Mouse (Mus musculus) limb, embryonic 12.5 days (tissue): ENCODE measurements around the gene Nodal. TPM values are rescaled to one million over a fixed set of nuclear protein-coding genes. Genes with fewer than 3 reads are reported as not detected.

Experiments used
- ATAC-seq: fragments of 200-750 bp; cut with Nextera tagmentation; 2 replicates; pipeline ENCODE4 v1.8.0; 2017; ENCODE audit warnings: low read depth, moderate TSS enrichment; ENCODE audit not compliant: insufficient number of reproducible peaks, insufficient read depth, low FRiP score, low TSS enrichment
- H3K27ac ChIP-seq: fragments of 300-500 bp; sonication (generic); 2 replicates; pipeline ENCODE4 v1.5.1; 2016; ENCODE audit warnings: mild to moderate bottlenecking, moderate library complexity
- H3K27me3 ChIP-seq: fragments of 300-500 bp; sonication (generic); 2 replicates; pipeline ENCODE4 v1.6.1; 2016; ENCODE audit warnings: mild to moderate bottlenecking, moderate library complexity
- H3K36me3 ChIP-seq: fragments of 300-500 bp; sonication (generic); 2 replicates; pipeline ENCODE4 v1.6.1; 2016; ENCODE audit warnings: mild to moderate bottlenecking, moderate library complexity
- H3K4me1 ChIP-seq: fragments of 300-500 bp; sonication (generic); replicated peaks from 2 replicates; pipeline ENCODE4 v1.6.1; 2016
- H3K4me2 ChIP-seq: fragments of 300-500 bp; sonication (generic); 2 replicates; pipeline ENCODE4 v1.6.1; 2016; ENCODE audit warnings: mild to moderate bottlenecking, moderate library complexity
- H3K4me3 ChIP-seq: fragments of 300-500 bp; sonication (generic); replicated peaks from 2 replicates; pipeline ENCODE4 v1.5.1; 2016; ENCODE audit warnings: mild to moderate bottlenecking
- H3K9ac ChIP-seq: fragments of 300-500 bp; sonication (generic); replicated peaks from 2 replicates; pipeline ENCODE4 v1.6.1; 2016; ENCODE audit warnings: mild to moderate bottlenecking, moderate library complexity
- H3K9me3 ChIP-seq: fragments of 300-500 bp; sonication (generic); 2 replicates; pipeline ENCODE4 v1.6.1; 2016; ENCODE audit warnings: mild to moderate bottlenecking, moderate library complexity
- WGBS: fragments of 180-500 bp; shearing (Covaris S2); methylation state at CpG from one replicate; pipeline ENCODE4 v1.1.7; 2016; 5-methylcytosine and 5-hydroxymethylcytosine counted together
- polyA plus RNA-seq: library from polyadenylated mRNA; unstranded; fragments of >200 nt; fragmentation: Nextera tagmentation; extraction: Ambion mirVana; gene quantifications from 2 replicates; pipeline ENCODE4 v1.2.1, GENCODE M21; 2016

The Nodal gene
- polyA plus RNA-seq, 1 experiment from 2014 or later, result not detected

DNA sequence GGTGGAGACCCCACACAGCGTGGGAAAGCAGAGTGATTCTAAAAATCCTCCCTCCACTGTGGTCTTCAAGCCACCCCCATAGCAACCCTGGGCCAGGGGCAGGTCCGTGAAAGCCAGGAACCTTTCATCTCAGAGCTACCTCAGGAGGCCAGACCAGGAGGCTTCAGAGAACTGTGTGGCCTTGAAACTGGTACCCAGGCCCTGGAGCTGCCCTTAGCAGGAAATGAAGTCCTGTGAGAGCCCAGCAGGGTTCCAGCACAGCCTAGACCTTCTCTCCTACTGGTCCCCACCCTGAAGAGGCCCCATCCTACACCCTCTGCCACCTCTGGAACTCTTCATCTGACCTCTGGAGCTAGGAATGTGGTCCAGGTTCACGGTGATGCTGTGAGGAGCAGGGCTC lies 19.6 kb upstream of the Nodal start:
- no peaks in the 10 kb centered on the region for H3K27me3 ChIP-seq
- no peak overlapping the region for H3K4me3 ChIP-seq
- ATAC-seq, result no peak
- H3K27ac ChIP-seq, result no peak overlapping the region
- H3K9me3 ChIP-seq, result no peaks in the 10 kb centered on the region
- H3K4me1 ChIP-seq, result peaks cover 9% of the 10 kb centered on the region; the same call in 1 of the 2 replicates
- no peaks in the 10 kb centered on the region for H3K36me3 ChIP-seq
- WGBS, result 40% methylated on average over 3 of the region's 3 CpGs
- H3K9ac ChIP-seq, result no peak overlapping the region
- H3K4me2 ChIP-seq, result no peak overlapping the region

DNA sequence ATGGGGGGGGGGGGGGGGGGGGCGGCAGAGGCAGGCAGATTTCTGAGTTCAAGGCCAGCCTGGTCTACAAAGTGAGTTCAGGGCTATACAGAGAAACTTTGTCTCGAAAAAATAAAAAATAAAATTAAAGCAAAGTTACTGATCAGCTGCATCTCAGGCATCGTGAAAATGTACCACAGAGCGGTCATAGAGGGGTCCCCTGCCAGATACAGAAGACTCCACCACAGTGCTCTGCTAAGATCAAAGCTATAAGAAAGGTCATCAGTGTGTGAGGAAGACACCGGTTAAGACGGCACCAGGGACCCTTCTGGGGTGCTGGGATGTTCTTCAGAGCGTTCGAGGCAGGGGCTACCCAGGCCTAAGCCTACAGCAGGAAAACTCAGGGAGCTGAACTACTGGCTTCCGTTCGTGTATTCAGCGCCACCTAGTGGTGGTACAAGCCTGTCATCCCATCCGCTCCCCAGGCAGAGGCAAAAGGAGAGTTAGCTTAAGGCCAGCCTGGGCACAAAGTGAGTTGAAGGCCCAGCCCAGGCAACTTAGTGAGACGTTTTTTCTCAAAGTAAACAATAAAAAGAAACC lies 18.5 kb upstream of the Nodal start:
- peaks cover 9% of the 10 kb centered on the region; the same call in 1 of the 2 replicates for H3K4me1 ChIP-seq
- no peaks in the 10 kb centered on the region for H3K9me3 ChIP-seq
- peak; percentile 69 for ATAC-seq
- WGBS, result 29% methylated on average over 13 of the region's 13 CpGs
- H3K4me2 ChIP-seq, result no peak overlapping the region
- no peak overlapping the region for H3K4me3 ChIP-seq
- no peaks in the 10 kb centered on the region for H3K36me3 ChIP-seq
- peaks cover under 1% of the 10 kb centered on the region for H3K27me3 ChIP-seq
- H3K27ac ChIP-seq, result no peak overlapping the region
- no peak overlapping the region for H3K9ac ChIP-seq

DNA sequence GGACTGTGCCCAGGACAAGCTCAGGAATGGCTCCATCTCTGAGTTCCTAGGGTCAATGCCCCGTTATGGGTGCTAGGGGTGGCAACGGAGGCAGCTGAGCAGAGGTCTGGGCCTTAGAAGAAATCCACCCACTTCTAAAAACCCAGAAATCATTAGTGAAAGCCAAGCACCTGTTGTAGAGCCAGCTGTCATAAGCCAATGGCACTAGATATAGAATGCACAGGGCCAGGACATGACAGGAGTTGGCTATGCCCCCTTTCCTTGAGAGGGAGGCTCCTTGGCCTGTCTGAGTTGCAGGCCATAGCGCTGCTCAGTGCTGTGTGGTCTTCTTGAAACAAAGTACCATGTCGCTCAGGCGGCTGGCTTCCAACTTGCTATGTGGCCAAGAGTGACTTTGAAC lies 17.4 kb upstream of the Nodal start:
- Histone ChIP-seq H3K27ac (no peak overlapping the region), H3K4me1 (0 out of 2 replicates have a peak, but pooled peaks cover 4% of the 10 kb centered on the region), H3K27me3 (peaks cover 7% of the 10 kb centered on the region), H3K4me2 (no peak overlapping the region), H3K4me3 (no peak overlapping the region), H3K36me3 (no peaks in the 10 kb centered on the region), H3K9ac (no peak overlapping the region), H3K9me3 (no peaks in the 10 kb centered on the region; the same call in 1 of the 2 replicates)
- 85% methylated on average over 5 of the region's 5 CpGs for WGBS
- no peak for ATAC-seq

DNA sequence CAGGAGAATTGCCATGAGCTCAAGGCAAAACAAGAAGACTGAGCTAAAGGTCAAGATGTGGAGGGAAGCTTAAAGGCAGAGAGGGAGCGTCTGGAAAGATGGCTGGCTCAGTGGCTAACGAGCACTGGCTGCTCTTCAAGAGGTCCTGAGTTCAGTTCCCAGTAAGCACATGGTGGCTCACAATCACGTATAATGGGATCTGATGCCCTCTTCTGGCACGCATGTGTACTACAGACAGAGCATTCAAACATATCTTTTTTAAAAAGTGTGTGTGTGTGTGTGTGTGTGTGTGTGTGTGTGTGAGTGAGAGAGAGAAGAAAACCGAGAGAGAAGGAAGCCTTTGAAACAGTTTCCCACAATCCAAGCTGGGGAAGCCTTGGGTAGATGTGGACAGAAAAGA lies 15.3 kb upstream of the Nodal start:
- no peaks in the 10 kb centered on the region; the same call in 1 of the 2 replicates for H3K9me3 ChIP-seq
- no peak overlapping the region for H3K4me3 ChIP-seq
- H3K36me3 ChIP-seq, result no peaks in the 10 kb centered on the region
- no peak overlapping the region for H3K4me2 ChIP-seq
- H3K27ac ChIP-seq, result no peak overlapping the region
- ATAC-seq, result no peak
- 0 out of 2 replicates have a peak, but pooled peaks cover 4% of the 10 kb centered on the region for H3K4me1 ChIP-seq
- no peak overlapping the region for H3K9ac ChIP-seq
- peaks cover 17% of the 10 kb centered on the region for H3K27me3 ChIP-seq
- 76% methylated on average over 5 of the region's 5 CpGs for WGBS

DNA sequence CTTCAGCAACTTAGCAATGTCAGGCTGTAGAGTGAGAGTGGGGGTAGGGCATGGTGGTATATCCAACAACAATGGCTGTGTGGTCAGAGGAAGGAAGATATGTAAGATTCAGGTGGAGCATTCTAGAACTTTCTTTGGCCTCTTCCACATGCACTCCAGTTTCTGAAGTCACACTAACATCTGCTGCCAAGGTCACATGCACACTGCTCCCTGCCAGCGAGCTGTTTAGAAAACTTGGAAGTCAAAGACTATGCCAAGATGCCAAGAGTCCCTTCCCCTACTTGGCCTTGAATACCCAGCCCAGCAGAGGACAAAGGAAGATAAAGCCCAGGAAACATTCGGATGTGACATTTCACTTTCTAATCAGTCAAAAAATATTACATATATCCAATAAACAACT lies 14.9 kb upstream of the Nodal start:
- H3K36me3 ChIP-seq, result no peaks in the 10 kb centered on the region
- H3K9me3 ChIP-seq, result no peaks in the 10 kb centered on the region; the same call in 1 of the 2 replicates
- H3K9ac ChIP-seq, result no peak overlapping the region
- H3K4me1 ChIP-seq, result 0 out of 2 replicates have a peak, but pooled peaks cover 4% of the 10 kb centered on the region
- no peak overlapping the region for H3K27ac ChIP-seq
- H3K27me3 ChIP-seq, result peaks cover 21% of the 10 kb centered on the region
- no peak for ATAC-seq
- WGBS, result 93% methylated on average over 2 of the region's 2 CpGs
- no peak overlapping the region for H3K4me2 ChIP-seq
- no peak overlapping the region for H3K4me3 ChIP-seq

DNA sequence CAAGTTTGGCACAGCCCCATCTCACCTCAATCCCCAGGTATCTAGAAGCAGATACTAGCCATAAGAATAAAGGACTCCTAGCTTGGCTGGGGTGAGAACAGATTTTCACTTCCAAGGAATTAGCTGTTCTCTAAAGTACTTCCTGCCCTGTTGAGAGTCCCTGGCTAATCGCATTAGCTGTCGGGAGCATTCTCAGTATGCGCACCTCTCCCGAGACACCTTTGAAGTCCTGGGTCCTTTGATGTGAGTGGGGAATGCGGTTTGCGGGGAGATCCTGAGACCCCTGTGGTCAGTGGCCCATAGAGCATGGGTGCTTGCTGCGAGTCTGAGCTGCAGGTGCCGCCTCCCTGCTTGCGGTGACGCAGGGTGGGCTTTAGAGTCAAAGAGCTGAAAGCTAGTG lies 11.8 kb upstream of the Nodal start:
- H3K27ac ChIP-seq, result no peak overlapping the region
- H3K9ac ChIP-seq, result no peak overlapping the region
- no peak overlapping the region for H3K4me3 ChIP-seq
- peaks cover 8% of the 10 kb centered on the region for H3K4me1 ChIP-seq
- H3K9me3 ChIP-seq, result no peaks in the 10 kb centered on the region; the same call in 1 of the 2 replicates
- H3K27me3 ChIP-seq, result peaks cover 32% of the 10 kb centered on the region
- no peak for ATAC-seq
- H3K4me2 ChIP-seq, result no peak overlapping the region
- WGBS, result 7% methylated on average over 10 of the region's 10 CpGs
- no peaks in the 10 kb centered on the region for H3K36me3 ChIP-seq

DNA sequence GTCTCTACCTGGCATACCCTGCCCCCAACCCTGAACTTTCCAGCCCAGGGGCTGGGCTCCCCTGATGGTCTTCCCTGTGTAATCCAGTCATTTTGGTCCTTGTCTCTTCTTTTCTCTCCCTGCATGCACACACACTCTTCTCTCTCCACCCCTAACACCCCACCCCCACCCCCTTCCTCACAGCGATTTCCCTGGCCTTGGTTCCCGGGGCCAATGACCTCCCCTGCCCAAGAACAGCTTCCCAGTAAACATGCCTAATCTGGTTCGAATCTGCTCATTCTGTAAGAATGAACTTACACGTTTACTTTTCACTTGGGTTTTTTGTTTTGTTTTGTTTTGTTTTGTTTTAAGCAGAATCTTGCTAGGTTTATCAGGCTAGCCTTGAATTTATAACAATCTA lies 8.0 kb upstream of the Nodal start:
- H3K4me2 ChIP-seq, result no peak overlapping the region
- 3% methylated on average over 4 of the region's 4 CpGs for WGBS
- H3K27ac ChIP-seq, result no peak overlapping the region
- H3K9ac ChIP-seq, result no peak overlapping the region
- H3K27me3 ChIP-seq, result peaks cover 47% of the 10 kb centered on the region
- no peak for ATAC-seq
- H3K4me3 ChIP-seq, result no peak overlapping the region
- H3K4me1 ChIP-seq, result peaks cover 8% of the 10 kb centered on the region
- H3K36me3 ChIP-seq, result no peaks in the 10 kb centered on the region
- H3K9me3 ChIP-seq, result no peaks in the 10 kb centered on the region; the same call in 1 of the 2 replicates

DNA sequence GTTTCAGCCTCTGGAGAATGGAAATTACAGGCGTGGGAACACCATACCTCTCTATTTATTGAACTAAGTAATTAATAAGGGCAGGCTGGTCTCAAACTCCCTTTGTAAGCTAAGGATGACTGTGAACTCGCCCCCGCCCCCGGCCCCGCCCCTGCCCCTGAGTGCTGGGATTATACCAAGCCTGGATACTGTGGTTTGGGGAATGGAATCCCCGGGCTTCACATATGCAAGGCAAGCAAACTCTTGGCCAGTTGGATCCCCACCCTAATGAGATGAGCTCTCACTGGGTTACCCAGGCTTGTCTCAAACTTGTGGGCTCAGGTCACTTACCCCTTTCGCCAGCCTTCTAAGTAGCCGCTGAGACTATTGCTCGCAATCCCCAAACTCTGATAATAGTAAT lies 7.6 kb upstream of the Nodal start:
- H3K4me1 ChIP-seq, result peaks cover 8% of the 10 kb centered on the region
- no peak overlapping the region for H3K4me3 ChIP-seq
- WGBS, result 31% methylated on average over 9 of the region's 9 CpGs
- H3K9me3 ChIP-seq, result no peaks in the 10 kb centered on the region; the same call in 1 of the 2 replicates
- no peak overlapping the region for H3K9ac ChIP-seq
- H3K27ac ChIP-seq, result no peak overlapping the region
- H3K27me3 ChIP-seq, result peaks cover 51% of the 10 kb centered on the region
- no peak for ATAC-seq
- H3K4me2 ChIP-seq, result no peak overlapping the region
- H3K36me3 ChIP-seq, result no peaks in the 10 kb centered on the region

DNA sequence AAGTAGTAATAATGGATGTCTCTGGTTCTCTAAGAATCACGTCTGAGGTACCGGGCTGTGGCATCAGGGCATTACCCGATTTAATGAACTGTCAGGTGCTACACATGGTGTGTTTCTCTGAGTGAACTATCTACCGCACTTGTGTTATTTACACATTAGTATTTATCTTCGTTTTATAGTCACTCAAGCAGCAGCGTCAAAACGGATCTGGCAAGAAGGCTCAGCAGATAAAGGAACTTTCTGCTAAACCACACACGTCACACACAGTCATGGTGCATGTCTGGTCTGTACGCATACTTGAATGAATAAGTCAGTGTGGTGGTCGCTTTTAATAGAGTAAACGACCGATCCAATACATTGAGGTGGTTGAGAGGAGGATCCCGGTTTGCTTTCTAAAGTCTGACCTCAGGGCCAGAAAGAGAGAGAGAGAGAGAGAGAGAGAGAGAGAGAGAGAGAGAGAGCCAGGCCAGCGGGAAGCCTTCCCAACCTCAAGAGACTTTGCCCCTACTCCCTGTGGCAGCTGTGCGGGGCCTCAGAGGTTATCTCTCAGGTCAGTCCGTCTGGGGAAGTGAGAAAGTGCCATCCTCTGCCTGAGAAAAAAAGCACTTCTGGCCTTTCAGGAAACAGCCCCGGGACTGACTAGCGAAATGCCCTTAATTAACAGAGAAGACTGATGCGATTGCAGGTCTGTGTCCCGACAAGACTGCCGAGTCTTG lies 4.7 kb upstream of the Nodal start:
- Histone ChIP-seq H3K4me3 (no peak overlapping the region), H3K27me3 (peaks cover 62% of the 10 kb centered on the region), H3K36me3 (no peaks in the 10 kb centered on the region), H3K27ac (no peak overlapping the region), H3K9ac (no peak overlapping the region), H3K4me2 (no peak overlapping the region), H3K4me1 (peaks cover 9% of the 10 kb centered on the region), H3K9me3 (no peaks in the 10 kb centered on the region)
- WGBS, result 36% methylated on average over 21 of the region's 21 CpGs
- no peak for ATAC-seq

DNA sequence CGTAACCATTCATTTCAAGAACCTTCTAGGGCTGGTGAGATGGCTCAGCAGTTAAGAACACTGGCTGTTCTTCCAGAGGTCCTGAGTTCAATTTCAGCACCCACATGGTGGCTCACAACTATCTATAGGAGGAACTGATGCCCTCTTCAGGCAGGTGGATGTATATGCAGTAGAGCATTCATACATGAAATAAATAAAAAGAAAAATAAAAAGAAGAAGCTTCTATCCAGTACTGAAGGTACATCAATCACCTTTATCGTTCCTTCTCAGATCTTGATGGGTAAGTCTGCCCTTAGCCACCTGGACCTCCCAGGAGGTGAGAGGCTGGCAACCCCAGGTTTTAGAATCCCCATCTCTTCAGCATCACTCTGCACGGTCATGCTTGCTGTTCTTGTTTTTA lies 2.5 kb upstream of the Nodal start:
- H3K9ac ChIP-seq, result no peak overlapping the region
- no peak overlapping the region for H3K4me3 ChIP-seq
- no peak overlapping the region for H3K4me2 ChIP-seq
- no peaks in the 10 kb centered on the region for H3K9me3 ChIP-seq
- no peak for ATAC-seq
- WGBS, result 55% methylated on average over 3 of the region's 3 CpGs
- no peak overlapping the region for H3K27ac ChIP-seq
- peaks cover 77% of the 10 kb centered on the region for H3K27me3 ChIP-seq
- H3K36me3 ChIP-seq, result no peaks in the 10 kb centered on the region
- peaks cover 15% of the 10 kb centered on the region for H3K4me1 ChIP-seq

DNA sequence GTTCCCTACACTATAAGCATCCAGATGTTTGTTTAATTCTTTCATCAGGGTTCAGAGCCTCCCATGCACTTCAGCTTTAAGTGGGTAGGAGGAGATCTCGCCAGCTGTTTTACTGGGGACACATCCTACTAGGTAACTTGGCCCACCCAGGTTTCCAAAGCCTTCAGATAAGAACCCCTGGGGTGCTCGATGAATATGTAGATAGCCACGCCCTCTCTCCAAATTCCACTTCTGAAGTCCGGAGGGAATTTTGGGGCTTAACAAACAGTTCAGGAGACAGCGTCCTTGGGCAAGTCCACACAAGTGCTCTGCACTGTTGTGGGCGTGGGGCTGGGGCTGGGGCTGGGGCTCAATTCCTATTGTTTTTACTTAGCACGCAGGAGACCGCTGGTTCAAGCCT lies 1.9 kb upstream of the Nodal start:
- ATAC-seq, result no peak
- Histone ChIP-seq H3K36me3 (no peaks in the 10 kb centered on the region), H3K27me3 (peaks cover 82% of the 10 kb centered on the region), H3K4me3 (no peak overlapping the region), H3K27ac (no peak overlapping the region), H3K4me1 (peaks cover 14% of the 10 kb centered on the region), H3K9ac (no peak overlapping the region), H3K4me2 (no peak overlapping the region), H3K9me3 (no peaks in the 10 kb centered on the region)
- 15% methylated on average over 8 of the region's 8 CpGs for WGBS
